Mouse (Mus musculus) thymus, adult 18-20 months (tissue): Measurements from ENCODE around the gene Mbnl2.

Experiments used
- DNase-seq, 2 experiments: peaks; one replicate each; pipeline ENCODE4 v3.0.0; 2022; ENCODE audit warnings: mixed read lengths in 2 of 2

Gene Mbnl2

DNA sequence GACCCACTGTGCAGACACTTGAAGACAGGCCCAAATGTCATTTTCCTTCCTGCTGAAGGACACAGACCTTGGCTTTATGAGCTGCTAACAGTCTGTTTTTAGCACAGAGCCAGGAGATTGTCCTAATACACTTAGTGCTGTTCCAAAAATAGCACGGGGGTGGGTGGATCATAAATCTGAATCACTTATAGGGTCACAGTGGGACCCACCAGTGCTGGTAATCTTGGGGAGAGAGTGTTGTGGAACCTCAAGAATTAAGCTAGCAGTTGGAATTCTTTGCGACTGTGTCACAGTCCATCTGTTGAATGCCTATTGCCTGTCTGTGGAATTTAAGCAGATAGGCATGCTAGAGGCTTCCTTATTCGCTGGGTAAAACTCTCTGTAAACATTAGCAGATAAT is 24.2 kb downstream of the Mbnl2 start:
- no peak for DNase-seq

DNA sequence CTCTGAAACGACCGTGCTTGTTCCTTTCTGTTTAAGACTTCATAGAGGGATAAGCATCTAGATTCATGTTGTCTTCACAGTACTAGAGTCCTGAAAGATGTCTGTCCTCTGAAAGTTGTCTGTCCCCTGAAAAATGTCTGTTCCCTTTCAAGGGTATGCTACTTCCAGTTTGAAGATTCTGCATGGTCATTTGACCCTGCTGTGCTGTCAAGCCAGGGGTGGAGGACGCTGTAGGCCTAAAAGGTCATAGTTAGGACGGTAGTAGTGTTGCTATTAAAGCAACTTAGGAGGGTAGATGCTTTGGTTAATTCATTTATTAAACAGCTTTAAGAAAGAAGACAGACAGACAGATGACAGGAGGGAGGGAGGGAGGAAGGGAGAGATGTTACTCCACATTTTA is 24.7 kb downstream of the Mbnl2 start:
- DNase-seq: no peak

DNA sequence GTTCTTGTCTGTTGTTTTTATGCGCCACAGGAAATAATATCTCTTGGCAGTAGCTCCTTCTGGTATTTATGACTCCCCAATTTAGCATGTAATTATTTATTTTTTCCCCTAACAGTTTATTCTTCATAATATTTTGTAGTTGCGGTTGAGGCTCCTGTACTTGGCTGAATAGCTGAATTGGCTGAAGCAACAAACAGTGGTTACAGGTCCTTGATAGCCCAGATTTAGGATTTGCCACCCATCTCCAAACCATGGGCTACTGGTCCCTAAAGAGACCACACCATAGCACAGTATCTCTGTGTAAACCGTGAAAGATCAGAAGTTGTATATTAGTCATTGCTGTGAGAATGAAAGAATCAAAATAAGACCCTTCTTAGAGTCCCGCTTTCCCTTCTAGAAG is 25.3 kb downstream of the Mbnl2 start:
- DNase-seq: no peak

DNA sequence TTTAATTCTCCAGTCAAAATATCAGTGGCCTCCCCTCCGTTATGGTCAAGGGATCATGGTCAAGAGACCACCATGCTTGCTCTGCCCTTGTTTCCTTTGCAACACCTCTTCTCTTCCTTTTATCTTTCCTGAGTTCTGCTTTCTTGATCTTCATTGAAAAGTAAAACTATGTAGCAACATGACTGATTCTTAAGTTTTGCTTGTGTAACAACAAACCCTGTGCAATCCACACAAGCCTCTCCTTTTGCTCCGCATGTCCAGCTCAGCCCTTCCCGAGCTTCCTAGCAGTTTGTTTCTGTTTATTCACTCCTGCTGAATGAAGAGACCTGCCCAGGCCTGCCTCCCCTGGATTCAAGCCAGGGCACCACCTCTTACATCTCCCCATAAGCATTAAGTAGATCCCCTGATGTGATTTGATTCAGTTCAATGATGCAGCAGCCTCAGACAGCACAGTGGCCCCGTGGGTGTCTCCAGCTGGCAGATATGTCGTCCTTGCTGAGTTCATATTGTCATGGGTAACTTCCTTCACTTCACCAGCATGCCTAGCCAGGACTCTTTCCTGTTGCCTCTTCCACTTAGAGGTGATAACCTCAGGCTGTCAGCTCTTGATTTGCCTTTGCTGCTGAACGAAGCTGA is 27.6 kb downstream of the Mbnl2 start:
- DNase-seq: no peak

DNA sequence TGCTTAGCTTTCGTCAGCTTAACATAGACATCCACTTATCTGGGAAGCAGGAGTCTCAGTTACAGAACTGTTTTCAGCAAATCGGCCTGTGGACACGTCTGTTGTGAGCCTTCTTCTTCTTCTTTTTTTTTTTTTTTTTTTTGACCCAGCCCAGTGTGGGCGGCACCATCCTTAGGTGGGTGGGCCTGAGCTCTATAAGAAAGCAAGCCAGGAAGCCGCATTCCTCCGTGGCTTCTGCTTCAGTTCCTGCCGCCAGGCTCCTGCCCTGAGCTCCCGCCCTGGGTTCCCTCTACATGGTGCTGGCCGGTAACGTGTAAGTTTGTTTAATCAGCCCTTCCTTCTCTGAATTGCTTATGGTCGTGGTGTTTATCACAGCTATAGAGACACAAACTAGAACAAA is 30.8 kb downstream of the Mbnl2 start:
- no peak for DNase-seq

DNA sequence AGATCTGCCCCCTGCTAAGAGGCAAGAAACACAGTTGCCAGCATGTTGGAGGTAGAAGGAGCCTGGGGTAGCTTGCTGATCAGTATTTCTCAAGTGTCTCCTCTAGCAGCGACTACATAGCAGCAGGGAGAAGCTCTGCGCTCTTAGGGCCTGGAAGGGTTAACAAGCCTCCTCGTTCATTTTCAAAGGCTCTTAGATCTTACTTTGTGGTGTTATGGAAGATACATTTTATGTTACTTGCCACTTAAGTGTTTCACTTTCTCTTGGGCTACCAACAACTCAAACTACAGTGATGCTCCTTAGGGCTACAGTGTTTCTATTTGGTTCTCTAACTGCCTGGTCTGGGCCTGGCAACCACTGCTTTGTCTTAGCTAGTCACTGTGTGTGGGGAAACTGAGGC is 31.9 kb downstream of the Mbnl2 start:
- no peak for DNase-seq

DNA sequence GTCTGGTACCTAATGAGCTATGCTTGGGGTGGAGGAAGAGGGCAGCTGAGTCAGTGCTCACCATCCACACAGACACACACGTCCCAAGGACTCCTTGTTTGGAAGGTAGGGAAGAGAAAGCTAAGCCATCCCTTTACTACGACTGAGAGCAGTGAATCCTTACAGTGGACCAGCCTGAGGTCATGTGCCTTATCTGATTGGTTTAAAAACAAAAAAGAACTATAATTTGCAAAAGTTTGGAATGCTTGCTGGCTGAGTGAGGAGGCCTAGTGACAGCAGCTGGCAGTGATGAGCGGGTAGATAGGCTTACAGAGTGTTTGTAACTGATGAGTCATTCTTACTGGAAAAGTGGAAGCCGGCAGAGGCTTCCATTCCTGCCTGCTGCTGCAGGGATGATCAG is 32.5 kb downstream of the Mbnl2 start:
- no peak for DNase-seq

DNA sequence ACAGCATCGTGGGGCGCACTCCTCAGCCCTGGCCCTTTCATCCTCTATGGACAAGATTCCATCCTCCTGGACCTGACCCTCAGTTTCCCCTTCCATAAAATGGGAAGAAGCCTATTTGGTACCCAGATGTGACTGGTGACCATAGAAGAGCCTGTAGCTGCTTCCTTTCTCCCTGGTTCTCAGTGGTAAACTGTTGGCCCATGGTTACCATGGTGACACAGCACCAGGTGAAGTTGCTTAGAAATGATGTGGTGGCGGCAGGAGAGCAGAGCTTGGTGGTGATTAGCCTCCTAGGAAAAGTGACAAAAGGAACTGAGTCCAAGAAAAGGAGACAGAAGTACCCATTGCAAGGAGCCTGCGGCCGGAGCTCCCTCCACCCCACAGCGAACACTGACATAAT is 34.2 kb downstream of the Mbnl2 start:
- no peak for DNase-seq

DNA sequence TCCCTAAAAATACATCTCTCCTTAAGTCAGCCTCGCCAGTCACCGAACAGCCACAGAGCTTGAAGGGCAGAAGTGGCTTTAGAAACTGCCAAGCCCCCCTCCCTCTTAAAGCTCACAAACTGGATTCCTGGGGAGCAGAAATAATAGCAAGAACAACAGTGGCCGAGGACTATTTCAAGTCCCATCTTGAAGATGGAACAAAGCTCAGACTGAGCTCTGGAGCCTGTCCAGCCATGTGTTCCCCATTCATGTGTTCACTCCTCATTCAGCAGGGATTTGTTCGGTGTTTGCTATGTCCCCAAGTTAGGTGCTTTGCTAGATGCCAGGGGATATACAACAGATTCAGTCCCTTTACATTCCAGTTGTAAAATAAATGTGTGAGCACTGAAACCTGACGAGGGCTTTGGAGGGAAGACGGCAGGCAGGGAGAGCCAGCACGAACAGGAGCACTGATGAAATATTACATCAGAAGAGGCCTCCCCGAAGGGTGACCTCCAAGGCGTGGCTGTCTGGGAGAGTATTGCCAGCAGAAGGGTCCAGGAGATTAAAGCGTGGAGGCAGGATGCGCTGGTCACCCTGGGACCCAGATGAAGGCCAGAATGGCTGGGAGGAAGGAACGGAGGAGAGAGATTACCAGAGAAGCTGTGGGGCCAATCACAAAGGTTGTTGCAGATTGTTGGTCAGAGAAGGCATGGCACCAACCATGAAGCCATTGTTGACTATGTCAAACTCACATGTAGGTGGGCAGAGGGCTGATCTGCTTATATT is 36.0 kb downstream of the Mbnl2 start:
- DNase-seq: no peak

DNA sequence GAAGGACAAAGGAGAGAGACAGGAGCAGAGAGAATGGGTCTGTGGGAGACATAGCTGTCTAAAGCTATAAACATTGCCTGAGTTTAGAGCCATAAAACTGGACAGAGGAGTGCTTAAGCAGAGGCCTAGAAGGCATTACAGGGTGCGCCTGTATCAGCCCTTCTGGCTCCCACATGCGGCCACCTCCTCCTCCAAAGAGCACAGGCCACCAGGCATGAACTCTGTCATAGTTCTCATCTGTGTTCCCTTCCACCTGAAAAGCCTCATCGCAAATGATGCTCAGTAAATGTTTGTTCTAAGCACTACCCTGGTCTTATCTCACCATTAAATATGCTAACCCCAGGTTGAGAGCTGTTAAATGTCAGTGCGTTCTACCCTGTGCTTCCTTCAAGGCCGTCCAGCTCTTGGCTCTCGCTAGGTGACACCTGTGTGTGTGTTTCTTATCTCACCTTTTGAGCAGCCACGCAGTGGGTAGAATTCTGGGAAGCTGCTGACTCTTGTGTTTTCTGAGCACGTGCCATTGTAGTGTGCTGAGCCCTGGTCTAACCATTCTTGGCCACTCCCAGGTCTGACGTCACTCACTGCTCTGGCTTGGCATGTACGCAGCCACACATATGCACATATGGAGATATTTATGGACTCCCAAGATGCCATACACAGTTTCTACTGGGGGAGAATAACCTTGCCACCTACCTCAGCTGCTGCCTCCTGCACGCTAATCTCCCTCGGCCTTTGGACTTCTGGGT is 37.4 kb downstream of the Mbnl2 start:
- DNase-seq: no peak

DNA sequence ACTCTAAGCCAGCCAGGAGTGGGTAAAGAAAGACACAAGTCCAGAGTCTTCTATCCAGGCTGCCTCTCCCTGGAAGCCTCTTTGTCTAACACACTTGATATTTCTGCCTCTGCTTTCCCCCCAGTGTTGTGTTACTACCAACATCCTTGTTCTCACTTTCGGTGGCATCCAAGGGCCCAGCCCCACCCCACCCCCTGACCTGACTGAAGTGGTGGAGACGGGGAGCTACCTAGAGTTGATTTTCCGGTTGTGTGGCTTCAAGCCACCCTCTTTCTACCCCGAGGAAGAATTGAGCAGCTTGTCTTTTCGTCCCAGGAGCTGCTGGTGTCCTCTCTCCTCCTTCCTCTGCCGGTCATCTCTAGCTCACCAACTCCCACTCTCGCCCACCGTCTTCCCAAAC is 38.0 kb downstream of the Mbnl2 start:
- no peak for DNase-seq

DNA sequence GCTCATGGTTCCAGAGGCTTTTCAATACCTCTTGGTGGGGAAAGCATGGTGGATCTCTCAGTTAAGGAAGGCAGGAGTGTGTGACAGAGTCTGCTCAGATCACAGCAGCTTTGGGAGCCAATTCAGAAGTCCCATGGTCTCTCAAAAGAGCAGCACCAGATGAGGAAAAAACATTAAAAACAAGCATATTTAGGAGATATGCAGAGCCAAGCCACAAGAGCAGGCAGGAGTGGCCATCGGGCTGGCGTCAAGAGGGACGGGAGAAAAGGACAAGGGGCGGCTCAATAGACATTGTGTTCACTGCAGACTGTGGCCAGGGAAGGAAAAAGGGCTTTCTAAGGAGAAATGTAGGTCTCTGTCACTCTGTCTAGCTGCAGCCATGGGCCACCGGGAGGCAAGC is 40.3 kb downstream of the Mbnl2 start:
- no peak for DNase-seq

DNA sequence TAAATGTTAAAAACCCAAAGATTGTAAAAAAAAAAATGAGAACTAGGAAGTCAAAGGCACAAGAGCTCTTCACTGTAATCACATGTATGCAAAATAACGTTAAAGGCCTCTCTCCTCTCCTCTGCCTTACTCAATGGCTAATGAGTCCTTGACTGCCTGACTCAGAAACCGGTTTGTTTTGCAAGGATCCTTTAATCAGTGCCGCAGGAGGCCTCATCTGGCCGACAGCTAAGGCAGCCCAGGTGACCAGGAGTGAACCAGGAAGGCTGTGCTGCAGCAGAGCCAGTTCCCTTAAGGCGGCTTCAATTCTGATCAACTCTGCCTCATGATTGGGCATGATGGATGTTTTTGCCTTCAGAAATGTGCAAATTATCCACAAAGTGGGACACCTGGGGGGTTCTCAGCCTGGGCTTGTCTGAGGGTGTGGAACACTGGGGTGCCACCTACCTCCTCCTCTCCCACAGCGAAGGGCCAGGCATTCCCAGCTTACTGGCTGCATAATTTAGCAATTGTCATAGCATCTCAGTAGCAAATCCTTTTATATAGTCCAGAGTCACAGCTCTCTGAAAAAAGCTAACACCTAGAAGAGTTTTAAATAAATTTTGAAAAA is 43.0 kb downstream of the Mbnl2 start:
- DNase-seq: no peak

DNA sequence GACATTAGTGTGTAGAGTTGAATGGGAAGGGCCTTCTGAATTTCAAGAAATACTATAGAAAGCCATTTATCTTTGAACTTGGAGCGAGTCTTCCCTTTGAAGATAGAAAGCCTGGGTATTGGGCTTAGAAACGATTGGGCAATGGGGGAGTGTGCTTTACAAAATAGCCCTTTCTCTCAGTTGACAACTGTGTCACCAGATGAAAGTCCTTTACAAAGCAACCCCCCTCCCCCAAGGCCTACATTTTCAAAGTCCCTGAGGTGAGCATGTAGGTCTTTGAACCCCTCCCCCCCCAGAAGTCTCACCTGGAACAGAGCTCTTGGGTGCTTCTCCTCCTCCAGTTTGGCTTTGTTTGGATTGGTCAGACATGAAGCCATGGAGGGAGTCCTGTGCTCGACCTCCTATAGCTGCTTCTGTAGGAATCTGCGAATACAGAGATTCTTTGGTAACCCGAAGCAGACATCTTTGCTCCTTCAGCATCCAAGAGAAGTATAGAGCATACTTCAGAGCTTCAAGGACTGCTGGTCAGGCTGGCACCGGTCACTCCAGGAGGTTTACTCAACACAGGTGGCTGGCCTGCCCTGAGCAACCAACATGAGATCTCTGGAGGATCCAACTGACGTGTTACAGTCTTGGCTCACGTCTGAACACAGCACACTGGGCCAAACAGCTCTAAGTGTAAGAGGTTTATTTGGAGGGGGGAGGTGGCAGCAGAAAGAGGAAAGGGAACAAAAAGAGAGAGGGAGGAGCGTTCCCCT is 43.7 kb downstream of the Mbnl2 start:
- DNase-seq: no peak

DNA sequence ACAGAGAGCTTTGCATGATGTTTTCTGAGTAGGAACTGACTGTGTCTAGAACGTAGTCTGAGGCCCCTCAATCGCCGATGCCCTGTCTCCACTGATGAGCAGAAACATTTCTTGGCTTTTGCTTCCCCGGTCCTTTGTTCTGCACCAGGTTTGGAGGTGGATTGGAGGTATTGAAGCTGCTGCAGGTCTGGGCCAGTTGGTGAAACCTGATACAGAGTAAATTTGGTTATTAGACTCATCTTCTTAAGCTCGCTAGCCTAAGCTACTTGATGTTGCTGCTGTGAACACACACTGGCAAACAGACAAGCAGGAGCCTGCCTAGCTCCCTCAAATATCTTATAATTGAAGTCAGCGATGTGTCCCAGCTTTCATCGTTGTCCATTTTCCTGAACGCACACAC is 46.6 kb downstream of the Mbnl2 start:
- no peak for DNase-seq

DNA sequence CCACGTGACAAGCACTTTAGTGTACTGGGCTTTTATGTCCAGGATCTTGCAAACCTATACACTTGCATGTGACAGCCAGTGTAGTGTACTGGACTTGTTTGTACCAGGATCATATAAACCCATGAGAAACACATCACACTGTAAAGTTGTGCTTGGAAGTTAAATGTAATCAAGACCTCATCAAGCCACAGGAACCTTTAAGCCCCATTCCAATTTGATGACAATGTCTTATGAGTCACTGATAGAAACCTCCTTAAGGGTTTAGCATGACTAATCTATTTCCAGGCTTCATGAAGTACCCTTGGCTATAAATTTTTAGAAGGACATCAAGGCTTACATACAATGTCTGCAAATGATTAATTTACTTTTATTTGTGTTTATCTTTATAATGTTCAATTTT is 47.6 kb downstream of the Mbnl2 start:
- DNase-seq: no peak

DNA sequence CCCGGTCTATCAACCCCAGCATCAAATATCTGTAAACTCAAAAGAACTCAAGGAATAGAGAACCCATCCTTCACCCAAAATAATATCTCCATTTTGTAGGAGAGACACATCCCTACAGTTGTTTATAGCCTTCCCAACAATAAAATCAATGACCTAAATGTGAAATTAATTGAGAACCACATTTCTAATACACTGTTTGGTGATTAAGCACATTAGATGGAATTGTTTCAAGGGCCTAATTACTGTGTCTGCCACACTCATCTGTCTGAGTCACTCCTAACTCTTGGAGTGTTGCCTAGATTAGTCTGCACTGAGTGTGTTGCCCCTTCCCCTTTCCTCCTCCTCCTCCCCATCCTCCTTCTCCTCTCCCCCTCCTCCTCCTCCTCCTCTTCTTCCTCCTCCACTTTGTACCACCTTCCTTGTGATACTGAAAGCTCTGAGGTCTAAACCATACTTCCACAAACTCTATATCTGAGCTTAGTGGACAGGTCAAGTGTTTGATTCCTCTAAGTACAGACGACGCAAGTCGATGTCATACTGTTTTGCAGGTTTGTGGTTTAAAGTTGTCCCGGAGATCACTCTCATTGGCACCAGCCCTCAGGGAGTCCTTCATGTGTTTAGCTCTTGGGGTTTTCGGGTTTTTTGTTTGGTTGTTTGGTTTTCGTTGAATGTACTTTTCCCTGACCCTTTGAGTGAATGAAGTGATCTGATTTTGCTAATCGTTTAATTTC is 48.8 kb downstream of the Mbnl2 start:
- no peak for DNase-seq

DNA sequence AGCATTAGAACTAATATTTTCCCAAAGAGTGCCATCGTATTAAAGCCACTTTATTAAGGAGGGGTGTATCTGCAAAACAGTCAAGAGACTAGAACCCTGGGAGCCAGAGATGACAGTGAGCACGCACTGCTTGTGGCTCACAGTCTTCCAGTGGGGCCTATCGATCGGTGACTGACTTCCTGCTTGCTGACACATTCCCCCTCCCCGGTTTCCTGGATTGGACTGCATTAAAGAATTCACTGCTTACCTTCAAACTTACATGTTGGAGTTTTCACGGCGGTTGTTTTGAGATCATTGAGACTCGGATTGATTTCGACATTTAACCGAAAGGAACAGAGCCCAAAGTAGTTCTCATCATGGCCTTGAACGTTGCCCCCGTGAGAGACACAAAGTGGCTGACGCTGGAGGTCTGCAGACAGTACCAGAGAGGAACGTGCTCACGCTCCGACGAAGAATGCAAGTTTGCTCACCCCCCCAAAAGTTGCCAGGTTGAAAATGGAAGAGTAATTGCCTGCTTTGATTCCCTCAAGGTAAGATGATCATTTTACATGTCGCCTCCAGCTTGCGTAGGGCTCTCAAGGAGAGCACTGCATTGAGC is 49.5 kb downstream of the Mbnl2 start:
- DNase-seq: no peak

DNA sequence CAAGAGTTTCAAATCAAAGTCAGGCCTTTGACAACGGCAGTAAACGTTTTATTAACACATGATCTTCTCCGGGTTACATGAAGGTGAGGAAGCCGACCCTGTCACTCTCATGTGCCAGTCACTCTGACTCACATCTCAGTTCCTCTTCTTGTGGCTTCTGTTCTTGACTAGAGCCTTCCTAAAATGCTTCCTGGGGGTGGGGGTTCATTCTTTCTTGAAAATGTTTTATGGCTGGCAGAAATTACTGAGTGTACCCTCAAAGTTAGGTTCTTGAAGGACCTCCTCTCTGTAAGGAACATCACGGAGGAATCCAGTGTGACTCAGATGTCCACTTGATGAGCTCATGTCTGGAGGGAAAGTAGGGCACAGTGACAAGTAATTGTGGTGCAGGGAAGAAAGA is 50.2 kb downstream of the Mbnl2 start:
- DNase-seq: no peak

DNA sequence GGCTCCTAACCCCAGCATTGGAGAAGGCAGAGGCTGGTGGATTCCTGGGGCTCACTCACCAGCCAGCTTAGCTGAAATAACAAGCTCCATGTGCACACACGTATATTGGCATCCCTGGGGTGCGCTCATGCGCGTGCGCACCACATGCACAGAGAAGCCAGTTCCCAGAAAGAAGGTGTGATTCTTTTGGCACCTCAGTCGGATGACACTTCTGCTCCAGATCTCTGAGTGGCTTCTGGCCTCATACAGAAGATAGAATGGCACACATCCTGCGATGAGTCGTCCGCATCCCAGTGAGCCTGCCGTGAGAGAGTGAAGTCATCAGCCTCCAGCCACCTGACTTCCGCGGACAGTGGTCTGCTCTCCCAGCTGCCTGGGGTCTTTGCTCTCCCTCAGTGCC is 55.0 kb downstream of the Mbnl2 start:
- DNase-seq: no peak

DNA sequence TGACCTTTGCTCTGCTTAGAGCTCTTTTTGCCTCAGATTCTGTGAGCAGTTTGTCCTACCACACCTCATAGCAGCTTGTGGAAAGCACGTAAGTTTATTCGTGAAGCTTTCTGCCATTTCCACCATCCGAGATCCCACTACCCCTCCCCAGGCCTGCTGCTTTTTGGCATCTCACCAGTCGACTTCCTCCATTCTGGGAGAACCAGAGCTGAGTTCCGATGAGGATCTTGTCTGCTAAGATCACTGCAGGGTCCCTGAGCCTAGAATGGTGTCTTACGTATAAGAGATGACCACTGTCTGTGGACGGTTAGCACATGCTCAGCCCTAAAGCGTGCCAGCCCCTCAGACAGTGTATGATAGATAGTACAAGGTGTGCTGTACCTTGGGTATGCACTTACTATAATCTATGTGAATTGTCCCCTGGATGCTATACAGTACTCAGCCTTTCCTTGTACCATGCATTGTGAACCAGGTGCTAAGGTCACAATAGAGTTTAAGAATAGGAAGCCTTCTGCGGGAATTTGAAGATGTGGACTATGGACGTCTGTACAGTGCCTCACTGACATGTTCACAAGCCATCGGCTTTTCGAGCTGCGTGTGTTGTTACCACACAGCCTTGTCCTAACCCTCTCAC is 55.5 kb downstream of the Mbnl2 start:
- DNase-seq: no peak
